Mouse (Mus musculus) kidney, adult 11 months (tissue): ENCODE measurements around the gene Lrrc8c.

Experiments
- DNase-seq: peaks from one replicate; pipeline ENCODE4 v3.0.0; 2022

The Lrrc8c gene

DNA sequence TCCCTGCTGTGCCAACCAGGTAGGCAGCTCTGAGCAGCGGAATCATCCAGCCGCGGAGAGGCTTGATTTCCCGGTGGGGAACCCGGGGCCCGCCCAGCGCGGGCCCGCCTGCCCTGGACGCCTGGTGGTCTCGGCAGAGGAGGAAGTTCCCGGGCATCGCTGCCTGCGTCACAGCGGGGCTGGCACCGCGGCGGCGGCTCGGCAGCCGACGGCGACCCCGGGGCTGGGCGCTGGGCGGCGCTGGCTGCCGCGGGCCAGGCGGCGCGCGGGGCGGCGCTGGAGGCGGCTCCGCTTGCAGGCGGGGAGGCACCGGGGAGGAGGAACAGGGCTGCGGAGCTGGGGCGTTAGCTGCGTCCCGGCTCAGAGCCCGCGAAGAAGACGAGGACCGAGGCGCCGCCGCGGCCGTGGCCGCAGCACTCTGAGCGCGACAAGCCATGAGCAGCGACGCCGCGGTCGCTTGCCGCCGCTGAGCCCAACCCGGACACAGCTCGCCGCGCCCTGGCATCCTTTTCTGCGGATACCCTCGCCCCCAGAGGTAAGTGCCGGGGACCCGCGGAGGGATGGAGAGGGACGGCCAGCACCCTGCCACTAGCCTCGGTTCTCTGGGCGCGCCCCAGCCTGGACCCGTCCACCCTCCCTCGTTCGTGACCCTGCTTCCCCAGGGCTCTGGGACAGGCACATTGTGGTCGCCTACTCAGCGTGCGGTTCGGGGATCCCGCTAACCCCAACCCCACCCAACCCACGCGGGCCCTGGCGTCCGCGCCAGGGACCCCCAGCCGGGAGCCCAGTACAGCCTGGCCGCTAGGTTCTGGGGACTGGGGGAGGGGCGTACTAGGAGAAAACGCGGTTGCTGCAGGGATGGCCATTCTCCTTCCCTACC is at the start of gene Lrrc8c:
Gene Lrrc8c, plus strand, starts transcription at position 293 of the 880 bp plus-strand sequence.
- peak; percentile 64 for DNase-seq

DNA sequence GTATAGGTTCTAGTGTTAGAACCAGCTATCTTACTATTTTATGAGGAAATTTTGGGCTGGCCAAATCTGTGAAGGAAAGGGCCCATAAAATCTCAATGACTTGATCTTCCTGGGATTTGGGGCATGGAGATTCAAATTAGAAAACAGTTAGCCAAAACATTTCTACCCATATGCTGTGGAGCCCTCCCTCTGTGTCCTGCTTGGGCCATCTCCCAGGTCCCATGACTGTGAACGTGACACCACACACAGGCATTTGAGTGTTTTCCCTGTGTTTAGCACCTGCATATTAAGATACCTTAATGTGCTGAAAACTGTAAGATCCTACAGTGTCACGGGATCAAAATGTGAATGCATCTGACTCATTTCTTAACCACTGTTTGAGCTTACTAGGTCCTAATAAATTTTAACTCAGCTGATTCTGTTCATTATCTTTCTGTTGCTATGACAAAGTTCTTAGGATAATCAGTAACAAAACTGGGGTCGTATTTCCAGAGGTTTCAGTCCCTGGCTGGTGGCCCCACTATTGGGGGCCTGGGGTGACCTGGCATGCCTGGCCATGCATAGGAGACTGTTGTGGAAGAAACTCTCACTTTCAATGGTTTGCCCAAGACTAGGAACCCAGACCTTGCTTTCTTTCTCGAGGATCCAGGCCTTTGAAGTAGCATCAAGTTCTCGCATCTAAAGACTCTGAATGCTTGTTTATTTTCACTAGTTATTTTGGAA is 46.0 kb upstream of the Lrrc8c start:
- no peak for DNase-seq

DNA sequence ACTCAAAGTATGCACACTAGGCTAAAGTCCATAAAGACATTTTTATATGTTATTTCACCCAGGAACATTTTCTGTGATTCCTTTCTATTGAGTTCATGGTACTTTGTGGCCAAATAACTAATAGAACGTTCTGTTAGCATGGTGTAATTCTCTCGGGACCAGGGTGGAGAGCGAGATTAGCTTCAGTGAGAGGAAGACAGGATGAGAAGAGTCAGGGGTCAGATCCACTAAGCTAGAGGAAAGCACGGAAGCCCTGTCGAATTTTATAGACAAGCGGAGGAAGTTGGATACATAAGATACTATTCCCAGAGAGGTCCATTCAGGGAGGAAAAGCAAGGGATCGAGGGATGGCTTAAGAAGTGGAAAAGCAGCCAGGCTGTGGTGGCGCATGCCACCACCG is 41.7 kb upstream of the Lrrc8c start:
- no peak for DNase-seq

DNA sequence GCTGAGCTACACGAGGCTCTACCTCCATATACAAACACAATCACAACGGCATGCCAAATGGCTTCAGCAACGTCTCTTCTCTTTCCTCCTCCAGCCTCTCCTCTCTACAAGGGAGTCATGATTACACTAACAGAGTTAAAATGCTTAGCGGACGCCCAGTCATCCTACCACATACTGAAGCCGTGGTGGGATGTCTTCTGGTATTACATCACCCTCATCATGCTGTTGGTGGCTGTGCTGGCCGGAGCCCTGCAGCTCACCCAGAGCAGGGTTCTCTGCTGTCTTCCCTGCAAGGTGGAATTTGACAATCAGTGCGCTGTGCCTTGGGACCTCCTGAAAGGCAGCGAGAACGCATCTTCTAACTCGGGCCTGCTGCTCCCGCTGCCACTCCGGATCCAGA is 39.5 kb upstream of the Lrrc8c start:
- no peak for DNase-seq

DNA sequence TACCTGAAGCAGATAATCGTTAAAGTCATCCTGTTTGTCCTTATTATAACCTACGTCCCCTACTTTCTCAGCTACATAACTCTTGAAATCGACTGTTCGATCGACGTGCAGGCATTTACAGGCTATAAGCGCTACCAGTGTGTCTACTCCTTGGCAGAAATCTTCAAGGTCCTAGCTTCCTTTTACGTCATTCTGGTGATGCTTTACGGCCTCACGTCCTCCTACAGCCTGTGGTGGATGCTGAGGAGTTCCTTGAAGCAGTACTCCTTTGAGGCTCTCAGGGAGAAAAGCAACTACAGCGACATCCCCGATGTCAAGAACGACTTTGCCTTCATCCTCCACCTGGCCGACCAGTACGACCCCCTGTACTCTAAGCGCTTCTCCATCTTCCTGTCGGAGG is 38.6 kb upstream of the Lrrc8c start:
- DNase-seq, result no peak

DNA sequence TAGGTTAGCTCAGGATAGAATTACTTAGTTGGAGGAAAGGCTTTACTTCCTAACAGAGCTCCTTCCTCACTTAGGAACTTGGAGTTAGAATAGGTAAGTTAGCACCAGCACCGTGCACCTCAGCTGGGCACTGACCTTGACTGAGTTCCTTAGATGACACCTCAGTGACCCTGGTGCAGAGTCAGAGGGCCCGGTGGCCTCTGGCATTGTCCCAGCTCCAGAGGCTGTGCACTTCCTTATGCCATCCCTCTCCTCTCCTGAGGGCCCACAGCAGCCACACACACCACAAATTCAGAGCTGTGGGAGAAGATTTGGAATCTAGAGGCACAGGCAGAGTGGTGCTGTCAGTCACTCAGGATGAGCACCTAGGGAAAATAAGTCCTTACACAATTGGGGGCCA is 35.6 kb upstream of the Lrrc8c start:
- no peak for DNase-seq

DNA sequence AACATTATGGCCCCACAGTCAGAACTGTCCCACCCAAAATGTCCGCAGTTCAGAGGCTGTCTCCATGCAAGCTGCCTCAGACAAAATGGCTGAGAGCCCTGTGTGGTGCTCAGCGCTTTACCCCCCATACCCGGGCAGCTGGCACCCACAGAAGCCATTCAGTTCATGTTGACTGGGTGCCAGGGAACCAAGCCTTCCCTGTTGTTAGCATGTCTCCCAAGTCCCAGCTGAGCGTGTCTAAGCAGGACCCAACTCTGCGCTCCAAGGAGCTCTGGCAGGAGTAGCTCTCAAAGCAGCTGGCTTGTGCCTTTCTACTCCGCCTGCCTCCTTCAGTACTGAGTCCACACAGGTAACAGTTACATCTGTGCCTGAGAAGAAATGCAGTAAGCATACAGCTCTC is 34.9 kb upstream of the Lrrc8c start:
- no peak for DNase-seq

DNA sequence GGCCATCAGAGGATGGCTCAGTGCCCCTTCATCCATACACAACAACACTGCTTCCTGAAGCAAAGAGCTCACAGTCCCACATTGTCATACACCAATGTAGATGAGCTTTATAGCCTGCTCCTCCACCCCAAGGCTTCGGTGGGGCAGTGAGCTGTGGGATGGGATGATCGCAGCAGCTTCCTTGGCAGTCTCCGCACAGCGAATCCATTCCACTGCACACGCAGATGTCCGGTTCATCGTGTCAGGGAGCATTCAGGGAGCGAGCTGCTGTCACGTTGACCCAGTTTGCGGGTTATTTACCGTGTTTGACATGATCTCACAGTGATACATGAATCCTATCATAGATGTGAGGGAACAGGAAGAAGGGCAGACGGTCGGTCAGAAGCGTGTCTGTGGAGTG is 34.3 kb upstream of the Lrrc8c start:
- DNase-seq, result no peak

DNA sequence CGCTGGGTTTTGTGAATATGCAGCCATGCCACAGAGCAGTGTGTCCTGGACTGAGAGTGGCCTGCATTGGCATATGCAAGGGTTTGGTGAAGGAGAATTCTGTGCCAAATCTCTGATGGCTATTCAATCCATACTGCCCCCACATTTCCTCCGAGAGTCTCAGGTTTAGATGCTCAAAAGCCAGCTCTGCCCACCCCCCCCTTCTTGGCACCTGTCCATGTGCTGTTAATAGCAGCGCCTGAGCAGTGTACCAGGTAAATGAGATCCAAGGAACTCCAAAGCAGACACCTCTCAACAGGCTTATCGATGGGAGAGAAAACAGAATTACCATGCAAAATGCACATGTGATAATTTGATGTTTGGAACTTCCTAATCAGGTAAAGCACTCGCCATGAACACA is 29.0 kb upstream of the Lrrc8c start:
- no peak for DNase-seq

DNA sequence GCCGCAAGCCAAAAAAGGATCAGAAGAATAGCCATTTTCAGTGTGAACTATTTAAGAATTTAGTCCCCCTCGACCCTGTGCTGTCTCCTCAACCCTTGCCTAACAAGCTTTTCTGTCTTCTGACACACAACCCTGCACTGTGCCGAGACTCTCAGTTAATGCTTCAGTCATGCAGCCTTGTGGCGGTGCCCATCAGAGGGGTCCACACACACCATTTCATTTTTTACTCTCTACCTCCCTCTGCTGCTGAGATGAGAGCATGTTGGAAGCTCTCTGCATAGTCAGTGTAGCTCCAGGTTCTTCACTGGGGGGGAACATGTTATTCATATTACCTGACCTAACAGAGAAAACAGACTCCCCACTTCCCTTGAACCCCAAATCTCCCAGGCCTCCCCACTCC is 27.8 kb upstream of the Lrrc8c start:
- no peak for DNase-seq

DNA sequence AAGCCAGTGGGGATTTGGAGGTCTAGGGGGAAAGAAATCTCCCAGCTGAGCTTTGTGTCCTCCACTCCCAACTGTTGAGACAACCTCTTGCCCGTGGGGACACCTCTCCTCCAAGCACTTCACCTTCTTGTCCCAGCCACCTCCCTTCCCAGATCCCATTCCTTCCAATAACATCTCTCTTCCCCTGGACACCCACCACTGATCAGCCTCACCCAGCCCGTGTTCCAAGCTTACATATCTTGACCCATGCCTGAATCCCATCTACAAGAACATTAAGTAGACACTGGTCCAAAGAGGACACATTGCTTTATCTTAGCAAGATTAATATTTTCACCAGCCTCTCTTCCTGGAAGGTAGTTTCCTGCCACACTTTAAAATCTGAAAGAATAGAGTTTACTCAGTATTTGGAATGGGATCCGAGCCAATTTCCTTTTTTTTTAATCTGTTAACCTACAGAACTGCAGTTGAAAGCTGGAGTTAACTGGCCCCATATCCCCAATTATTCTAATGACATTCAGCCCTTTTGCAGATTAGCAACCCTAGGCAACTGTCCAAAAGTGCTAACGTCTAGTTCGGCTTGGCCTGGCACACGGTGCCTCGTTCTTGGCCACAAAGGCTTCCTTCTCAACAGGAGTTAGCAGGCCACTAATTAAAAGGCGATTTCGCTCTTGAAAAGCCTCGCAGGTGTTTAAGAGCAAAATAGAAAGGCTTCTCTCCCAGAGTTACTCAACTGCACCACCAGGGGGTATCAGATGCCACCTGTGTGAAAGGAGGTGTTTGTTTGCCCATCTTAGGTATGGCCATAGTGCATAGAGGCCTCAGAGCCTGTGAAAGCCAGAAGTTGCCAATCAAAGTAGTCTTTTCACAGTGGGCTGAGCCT is 26.6 kb upstream of the Lrrc8c start:
- DNase-seq, result peak; percentile 59

DNA sequence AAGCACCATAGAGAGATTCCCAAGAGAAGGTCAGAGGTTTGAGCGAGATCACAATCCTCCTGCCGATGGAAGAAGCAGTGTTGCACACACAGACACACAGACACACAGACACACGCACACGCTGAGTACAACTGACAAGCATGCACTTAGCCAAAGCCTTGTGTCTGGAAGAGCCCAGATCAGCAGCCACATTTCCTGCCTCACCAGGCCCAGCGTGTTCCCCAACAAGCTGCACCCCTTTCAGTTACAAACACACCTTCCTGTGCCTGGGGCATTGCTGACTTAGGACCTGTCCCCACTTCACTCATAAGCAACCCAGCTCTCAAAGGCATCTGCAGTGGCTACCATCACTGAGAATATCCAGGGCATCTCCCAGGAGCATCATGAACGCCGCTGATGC is 25.8 kb upstream of the Lrrc8c start:
- no peak for DNase-seq

DNA sequence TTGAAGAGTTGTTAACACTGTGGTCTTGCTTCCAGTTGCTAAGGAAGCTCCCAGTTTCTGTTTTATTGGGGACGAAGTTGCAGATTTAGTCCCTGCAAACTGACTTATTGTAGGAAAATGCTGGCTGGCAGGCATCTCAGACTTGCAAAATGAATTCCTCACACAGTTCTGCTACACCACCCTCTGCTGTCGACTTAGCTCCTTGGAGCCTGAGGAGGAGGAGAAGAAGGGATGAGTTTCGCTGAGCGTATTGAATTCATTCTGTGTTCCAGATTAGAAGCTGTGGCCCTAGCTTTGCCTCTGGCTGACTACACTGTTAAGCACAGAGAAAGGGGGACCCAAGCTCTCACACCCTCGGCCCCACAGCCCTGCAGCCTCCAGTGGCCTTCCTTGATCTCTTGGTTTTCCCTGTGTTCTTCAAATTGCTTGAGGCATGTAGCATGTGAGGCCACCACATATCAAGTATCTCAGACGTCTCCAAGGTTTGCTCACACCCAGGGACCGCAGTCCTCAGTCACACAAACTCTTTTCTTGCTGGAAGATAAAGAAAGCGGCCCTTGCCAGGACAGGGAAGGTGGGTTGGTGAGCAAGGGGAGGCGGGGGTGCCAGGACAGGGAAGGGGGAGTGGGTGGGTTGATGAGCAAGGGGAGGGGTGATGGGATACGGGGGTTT is 24.8 kb upstream of the Lrrc8c start:
- no peak for DNase-seq

DNA sequence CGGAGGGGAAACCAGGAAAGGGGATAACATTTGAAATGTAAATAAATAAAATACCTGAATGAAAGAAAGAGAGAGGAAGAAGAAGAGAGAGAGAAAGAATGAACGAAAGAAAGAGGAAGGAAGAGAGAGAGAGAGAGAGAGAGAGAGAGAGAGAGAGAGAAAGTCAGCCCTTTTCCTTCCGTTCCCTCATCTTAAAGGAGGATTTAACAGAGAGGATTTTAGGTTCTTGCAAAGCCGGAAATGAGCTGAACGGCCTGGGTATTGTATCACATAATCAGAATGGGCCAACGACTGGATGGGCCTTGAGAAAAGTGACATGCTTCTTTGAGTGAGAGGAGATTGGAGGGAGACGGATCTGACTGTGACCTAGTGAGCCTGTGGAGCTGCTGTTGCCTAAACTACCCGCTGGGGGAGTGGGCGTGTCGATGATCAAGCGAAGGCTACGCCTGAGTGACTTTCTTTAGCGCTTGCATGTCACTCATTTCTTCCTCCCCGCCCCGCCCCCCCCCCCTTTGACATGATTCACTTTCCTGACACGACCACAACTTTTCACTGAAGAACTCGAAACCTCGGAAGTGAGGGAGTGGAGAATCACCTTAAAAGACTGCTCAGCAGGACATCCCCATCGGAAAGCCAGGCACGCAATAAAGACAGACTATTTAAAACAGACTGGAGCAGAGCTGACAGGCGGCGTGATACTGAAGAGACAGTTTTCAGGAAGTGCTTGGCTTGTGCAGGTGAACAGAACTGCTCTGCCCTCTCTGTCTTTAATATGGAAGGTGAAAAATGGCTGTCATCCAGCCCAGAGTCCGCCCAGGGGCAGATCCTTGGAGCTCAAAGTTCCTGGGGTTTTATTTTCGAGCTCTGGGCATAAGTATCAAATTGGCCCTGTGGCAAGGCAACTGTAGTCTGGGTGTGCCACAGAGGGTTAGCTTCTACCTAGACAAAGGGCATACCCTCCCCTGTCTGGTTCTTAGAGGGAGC is 24.0 kb upstream of the Lrrc8c start:
- peak; percentile 53 for DNase-seq

DNA sequence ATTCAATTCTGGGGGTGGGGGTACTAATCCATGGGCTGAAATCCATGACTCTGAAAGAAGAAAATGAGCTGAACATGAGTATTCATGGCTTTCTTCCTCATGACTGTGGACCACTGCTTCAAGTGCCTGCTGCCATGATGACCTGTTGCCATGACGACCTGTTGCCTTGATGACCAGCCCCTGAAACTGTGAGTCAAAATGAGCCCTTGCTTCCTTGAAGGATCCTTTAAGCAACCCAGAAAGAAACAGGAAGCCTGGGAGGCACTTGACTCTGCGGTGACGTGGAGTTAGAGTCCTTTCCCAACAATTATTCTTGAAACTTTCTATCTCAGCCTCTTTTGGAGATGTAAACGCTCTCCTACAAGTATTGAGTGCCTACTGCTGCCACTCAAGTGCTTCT is 23.1 kb upstream of the Lrrc8c start:
- no peak for DNase-seq

DNA sequence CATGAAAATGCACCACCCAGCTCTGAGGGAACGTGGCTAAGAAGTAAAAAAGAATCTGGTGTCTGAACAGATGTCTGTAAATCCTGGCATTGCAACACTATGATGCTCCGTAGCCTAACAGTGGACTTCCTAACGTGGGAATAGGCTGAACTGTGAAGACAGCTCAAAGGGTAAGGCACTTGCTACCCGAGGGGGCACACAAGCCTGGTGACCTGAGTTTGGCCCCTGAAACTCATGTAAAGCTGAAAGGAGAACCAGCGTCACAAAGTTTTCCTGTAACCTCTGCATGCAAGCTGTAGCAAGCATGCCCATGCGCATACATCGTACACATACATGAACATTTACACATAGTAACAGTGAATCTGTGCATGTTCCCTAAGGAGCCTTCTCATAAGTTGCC is 22.6 kb upstream of the Lrrc8c start:
- no peak for DNase-seq

DNA sequence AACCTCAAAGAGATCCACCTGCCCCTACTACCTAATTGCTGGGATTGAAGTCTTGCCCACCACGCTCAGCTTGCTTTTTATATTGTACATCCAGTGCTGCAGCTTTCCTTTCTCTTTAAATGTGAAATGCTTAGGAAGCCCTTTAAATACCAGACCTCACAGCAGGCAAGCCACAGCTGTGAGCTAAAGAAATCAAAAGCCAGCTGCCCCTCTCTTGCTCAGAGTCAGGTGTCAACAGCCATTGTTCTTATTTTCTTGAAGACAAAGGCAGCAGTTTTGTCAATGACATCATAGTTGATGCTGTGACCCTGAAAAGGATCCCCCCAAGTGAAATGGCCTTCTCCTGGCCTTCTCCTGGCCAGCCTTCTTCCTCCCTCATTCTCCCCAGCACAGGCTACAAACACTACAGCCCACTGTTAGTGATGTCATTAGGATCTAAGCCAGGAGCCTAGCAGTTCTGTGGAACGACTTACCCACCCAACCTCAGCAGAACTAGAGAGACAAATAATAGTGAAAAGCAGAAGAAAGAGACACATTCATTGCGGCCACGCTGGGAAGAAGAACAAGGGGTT is 20.7 kb upstream of the Lrrc8c start:
- DNase-seq, result no peak

DNA sequence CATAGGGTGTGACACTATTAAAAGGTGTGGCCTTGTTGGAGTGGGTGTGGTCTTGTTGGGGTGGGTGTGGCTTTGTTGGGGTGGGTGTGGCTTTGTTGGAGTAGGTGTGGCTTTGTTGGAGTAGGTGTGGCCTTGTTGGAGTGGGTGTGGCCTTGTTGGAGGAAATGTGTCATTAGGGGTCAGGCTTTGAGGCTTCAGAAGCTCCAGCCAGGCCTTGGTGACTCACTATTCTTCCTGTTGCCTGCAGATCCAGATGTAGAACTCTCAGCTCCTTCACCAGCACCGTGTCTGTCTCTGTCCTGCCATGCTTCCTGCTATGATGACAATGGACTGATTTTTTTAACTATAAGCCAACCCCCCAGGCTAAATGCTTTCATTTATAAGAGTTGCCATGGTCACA is 19.8 kb upstream of the Lrrc8c start:
- no peak for DNase-seq

DNA sequence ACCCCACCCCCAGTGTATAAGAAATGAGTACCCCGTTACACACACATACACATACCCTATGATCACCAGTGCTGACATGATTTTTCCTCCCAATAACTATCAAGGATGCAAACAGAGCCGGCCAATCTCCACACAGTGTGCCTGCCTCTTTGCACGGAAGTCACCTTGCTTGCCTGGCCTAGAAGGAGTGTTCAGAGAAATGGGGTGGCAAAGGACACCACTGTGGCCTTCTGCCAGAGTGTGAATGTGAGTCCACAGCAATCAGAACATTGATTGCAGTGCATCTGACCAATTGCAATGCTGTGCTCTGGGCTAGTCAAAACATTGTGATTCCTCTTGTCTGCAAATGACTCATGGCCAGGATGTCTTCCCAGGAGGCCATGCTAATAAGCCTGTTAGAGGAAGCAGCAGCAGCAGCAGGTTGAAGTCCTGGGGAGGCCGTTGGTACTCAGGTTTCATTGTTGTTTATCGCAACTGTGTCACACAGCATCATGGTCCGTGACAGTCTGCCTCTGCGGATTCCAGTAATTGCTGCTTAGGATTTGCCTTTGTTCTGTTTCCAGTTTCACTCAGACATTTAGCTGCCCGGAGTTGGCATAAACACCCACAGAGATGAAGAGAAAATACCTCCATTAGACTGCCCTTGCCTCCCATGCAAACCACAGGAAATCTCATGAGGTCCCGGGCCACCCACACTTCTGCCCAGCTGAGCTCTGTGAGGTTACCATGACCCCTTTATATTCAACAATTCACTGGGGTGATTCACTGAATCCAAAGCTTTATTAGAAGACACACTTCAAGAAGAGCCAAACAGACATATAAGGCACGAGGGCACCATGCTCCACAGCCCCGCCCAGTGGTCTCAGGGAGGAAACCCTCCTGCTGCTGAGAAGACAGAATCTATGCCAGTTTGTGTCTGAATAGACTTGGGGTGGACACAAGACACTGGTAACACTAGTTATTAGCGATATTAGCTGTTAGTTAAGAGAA is 18.8 kb upstream of the Lrrc8c start:
- no peak for DNase-seq

DNA sequence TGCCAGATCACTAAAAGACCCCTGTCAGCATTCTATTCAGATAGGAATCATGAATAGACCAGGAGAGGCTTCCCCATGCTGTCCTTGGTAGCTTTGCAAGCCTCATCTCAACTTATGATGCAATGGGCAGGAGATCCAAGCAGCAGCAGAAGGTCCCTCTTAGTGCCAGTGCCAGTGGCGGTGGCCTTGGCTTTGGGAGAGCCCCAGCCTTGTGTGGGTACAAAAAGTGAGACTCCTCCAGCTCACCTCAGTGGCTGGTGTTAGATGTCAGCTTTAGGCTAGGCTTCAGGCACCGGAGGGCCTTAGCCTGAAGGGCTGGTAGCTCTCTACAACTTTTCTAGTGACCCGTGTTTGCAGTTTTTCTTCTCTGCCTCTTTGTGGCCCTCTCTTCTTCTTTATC is 18.1 kb upstream of the Lrrc8c start:
- DNase-seq, result no peak
